Mouse (Mus musculus): ENCODE results near the gene Mfsd4a.

The Mfsd4a gene

GRCm38 (mm10) chr1:132065475-132066172 lies 2.2 kb downstream of the Mfsd4a start:
- no peak for DNase-seq (ENCODE audit: low spot score in 2 of 2)

DNA sequence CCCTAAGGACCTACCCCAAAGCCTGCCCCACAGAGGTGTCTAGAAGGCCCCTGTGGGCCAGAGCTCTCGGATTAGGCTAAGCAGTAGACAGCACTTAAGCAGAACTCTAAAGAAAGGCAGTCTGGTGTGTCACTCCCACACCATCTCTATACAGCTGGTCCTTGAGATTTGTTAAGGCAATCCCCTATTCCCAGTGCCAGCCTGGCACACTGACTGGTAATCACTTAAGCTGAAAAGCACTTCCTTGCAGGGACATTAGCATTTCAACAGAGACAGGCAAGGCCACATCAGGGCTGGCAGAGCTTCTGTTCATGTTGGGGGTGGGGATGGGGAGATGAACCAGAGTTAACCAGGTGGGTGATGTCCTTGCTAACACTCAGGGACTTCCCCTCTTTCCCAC lies 2.9 kb downstream of the Mfsd4a start:
- DNase-seq (ENCODE audit: low spot score in 2 of 2) = no peak

GRCm38 (mm10) chr1:132063096-132063495 lies 4.8 kb downstream of the Mfsd4a start:
- DNase-seq (ENCODE audit: low spot score in 2 of 2) = no peak

- DNase-seq (ENCODE audit: low spot score in 2 of 2) = no peak
Observed at GRCm38 (mm10) chr1:132061750-132062541, 5.9 kb downstream of the Mfsd4a start.

GRCm38 (mm10) chr1:132060036-132060769 lies 7.7 kb downstream of the Mfsd4a start:
- no peak for DNase-seq (ENCODE audit: low spot score in 2 of 2)

- no peak for DNase-seq (ENCODE audit: low spot score in 2 of 2)
Observed at GRCm38 (mm10) chr1:132058558-132058957, 9.3 kb downstream of the Mfsd4a start.

GRCm38 (mm10) chr1:132055054-132055664 lies 12.7 kb downstream of the Mfsd4a start:
- no peak for DNase-seq (ENCODE audit: low spot score in 2 of 2)

GRCm38 (mm10) chr1:132054387-132054786 lies 13.5 kb downstream of the Mfsd4a start:
- no peak for DNase-seq (ENCODE audit: low spot score in 2 of 2)

DNA sequence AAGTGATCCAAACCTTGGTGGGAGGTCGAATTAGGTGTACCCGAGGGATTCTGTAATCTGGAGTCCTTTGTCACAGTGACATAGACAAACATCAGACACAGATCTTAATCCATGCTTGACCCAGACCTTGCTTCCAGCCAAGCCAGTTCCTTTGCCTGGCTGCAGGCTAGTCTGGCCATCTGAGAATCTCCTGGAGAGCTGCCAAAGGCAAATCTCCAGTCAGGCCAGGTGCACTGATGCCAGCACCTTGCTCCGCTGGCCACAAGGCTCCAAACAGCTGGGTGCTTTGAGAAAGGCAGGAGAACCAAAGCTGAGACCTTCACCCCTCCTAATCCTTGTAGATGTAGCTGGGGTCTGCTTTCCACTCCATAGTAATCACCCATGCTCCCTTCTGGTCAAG lies 16.1 kb downstream of the Mfsd4a start:
- no peak for DNase-seq (ENCODE audit: low spot score in 2 of 2)

GRCm38 (mm10) chr1:132046143-132046735 lies 21.6 kb downstream of the Mfsd4a start:
- DNase-seq (ENCODE audit: low spot score in 2 of 2) = peak; percentile 42 to 60

- no peak for DNase-seq (ENCODE audit: low spot score in 2 of 2)
Observed at GRCm38 (mm10) chr1:132043759-132044158, 24.1 kb downstream of the Mfsd4a start.

DNA sequence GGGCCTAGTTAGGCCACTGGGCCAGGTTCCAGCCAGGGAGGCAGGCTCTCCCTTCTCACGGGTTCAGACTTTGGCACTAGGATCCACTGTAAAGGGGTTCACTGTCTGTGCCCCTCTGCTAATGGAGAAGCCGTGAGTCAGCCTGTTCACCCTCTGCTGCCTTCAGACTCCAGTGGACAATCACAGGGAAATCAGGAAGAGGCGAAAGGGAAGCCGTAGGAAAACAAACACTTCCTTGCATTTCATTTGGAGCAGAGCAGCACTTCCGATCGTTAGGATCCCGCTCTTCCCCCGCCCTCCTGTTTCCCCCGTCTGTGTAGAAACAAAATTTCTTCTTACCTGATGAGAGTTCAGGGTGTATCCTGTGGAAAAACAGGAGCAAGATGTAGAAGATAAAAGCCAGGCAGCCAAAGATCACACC lies 27.7 kb downstream of the Mfsd4a start:
- DNase-seq (ENCODE audit: low spot score in 2 of 2) = no peak

GRCm38 (mm10) chr1:132038753-132039152 lies 29.1 kb downstream of the Mfsd4a start:
- DNase-seq (ENCODE audit: low spot score in 2 of 2) = no peak

DNA sequence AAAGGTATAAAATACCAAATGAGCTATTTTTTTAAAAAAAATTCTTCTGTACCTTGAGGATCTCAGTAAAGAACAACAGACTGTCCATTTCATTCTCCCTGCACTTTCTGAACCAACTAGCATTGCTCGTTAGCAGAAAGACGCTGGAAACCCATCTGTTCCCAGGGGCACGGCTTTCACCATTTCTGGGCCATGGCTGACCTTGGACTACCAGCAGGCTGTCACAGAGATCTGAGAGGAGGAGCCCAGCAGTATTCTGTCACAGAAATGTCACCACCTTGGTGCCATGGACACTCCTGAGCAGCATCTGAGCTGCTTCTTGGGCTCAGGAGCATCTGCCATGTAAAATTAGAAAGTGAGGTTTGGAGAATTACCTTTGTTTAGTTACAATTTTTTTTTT lies 30.1 kb downstream of the Mfsd4a start:
- no peak for DNase-seq (ENCODE audit: low spot score in 2 of 2)

DNA sequence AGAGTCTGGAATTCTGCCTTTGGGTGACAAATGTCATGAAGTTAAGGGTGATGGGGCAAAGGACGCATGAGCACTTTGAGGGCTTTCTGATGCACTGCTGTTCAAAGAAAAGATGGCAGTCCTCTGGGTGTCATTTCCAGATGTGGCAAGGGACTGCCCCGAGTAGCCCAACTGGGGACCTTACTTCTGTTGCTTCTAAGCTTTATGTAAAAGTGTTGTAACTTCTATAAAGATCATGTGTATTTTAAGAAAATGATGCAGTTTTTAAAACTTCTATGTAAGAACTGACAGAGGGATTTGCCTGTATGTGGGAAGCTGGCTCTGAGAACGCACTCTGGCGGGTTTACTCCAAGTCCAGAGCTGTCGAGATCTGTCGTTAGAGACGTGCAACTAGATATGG lies 35.7 kb downstream of the Mfsd4a start:
- no peak for DNase-seq (ENCODE audit: low spot score in 2 of 2)

- DNase-seq (ENCODE audit: low spot score in 2 of 2) = no peak
Observed at GRCm38 (mm10) chr1:132030574-132030973, 37.3 kb downstream of the Mfsd4a start.

DNA sequence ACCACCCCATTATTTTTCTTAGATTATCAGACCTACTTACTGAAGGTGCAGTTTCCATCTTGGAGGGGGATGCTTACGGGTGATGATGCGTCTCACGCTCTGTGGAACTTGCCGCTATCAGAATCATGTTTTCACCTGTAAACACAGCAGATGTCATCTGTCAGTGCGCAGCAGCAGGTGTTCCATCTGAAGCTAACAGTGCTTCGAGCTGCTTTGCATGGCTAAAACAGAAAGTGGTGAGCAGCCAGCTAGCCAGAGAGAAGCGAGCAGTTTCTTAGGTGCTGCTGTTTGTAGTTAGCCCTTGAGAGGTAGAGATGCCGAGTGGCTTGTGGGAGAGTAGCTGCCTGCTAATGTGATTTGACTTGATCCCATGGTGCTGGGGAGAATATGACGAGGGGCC lies 39.4 kb downstream of the Mfsd4a start:
- no peak for DNase-seq (ENCODE audit: low spot score in 2 of 2)

- no peak for DNase-seq (ENCODE audit: low spot score in 2 of 2)
Observed at GRCm38 (mm10) chr1:132027978-132028377, 39.9 kb downstream of the Mfsd4a start.

- DNase-seq (ENCODE audit: low spot score in 2 of 2) = no peak
Observed at GRCm38 (mm10) chr1:132026925-132027646, 40.8 kb downstream of the Mfsd4a start.

- DNase-seq (ENCODE audit: low spot score in 2 of 2) = no peak
Observed at GRCm38 (mm10) chr1:132022107-132022506, 45.8 kb downstream of the Mfsd4a start.

DNA sequence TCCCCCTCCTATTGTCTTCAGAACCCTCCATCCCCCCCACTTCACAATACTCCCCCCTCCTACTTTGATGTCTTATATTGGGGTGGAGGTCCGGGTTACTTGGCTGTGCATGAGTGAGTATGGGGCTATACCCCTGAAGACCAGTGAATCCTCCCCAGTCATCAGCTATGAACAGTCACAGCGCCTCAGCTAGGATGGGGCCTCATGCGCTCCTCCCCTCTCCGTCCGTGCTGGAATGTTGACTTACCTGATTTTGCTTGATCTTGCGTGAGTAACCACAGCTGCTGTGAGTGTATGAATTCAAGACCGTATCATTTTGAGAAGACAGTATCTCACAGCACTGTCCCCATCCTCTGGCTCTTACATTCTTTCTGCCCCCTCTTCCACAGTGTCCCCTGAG lies 48.0 kb downstream of the Mfsd4a start:
- DNase-seq (ENCODE audit: low spot score in 2 of 2) = no peak

All from spleen, postnatal 14 days (tissue).